Mouse (Mus musculus) cortical plate, adult 2 months (tissue): ENCODE data around the gene Snx11.

ENCODE experiments used
- CTCF ChIP-seq: fragments of 200-500 bp; IDR thresholded peaks from 2 replicates; pipeline ENCODE4 v1.5.1; 2011; ENCODE audit warnings: mild to moderate bottlenecking, control low read depth, low read length; ENCODE audit not compliant: insufficient read depth; ENCODE audit errors: extremely low read depth
- POLR2A ChIP-seq: fragments of 200-500 bp; IDR thresholded peaks from 2 replicates; pipeline ENCODE4 v1.6.1; 2011; ENCODE audit warnings: mild to moderate bottlenecking, low read length, control low read depth; ENCODE audit not compliant: insufficient read depth; ENCODE audit errors: extremely low read depth

DNA sequence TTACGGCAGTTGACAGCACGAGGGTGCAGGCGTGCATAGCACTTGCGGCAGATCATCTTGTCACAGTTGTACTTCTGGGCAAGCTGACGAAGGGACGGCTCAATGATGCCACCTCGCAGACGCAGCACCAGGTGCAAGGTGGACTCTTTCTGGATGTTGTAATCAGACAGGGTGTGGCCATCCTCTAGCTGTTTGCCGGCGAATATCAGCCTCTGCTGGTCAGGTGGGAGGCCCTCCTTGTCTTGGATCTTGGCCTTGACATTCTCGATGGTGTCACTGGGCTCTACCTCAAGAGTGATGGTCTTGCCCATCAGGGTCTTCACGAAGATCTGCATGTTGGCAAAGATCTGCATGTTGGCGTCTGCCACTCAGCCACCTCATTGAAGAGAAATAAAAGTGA is 18.1 kb upstream of the Snx11 start:
- TF ChIP-seq CTCF (no peak), POLR2A (no peak)
